Mouse (Mus musculus): ENCODE data around the gene Cyp4x1.

DNA sequence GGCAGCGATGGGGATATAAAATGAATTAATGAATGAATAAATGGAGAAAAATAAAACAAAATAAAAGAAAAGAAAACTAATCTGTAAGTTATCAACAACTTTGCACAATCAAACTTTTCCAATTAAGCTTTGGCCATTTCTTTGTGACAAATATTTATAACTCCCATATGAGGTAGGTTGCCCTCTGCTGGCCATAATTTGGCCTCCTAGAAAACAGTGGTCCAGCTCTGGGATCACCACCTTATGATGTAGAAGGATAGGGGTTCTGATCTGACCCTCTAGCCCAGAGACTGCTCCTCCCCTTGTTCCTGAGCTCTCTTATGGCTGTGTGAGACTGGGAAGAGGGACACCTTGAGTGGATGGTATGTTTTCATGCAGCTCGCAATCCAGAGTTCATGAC lies 20.6 kb upstream of the Cyp4x1 start:
- TF ChIP-seq CTCF (IDR thresholded peaks at IDR 0.05; ENCODE audit: low read depth), result peak; percentile 29
- TF ChIP-seq EP300 (IDR thresholded peaks at IDR 0.05; ENCODE audit: low read depth), result no peak
